Mouse (Mus musculus): ENCODE measurements at regions not wholly inside any gene's neighbourhood (a gene's known extent, or its start where the extent isn't known, plus 50 kb on each side); places are given as distances from the start of the nearest gene placed in this dataset.

DNA sequence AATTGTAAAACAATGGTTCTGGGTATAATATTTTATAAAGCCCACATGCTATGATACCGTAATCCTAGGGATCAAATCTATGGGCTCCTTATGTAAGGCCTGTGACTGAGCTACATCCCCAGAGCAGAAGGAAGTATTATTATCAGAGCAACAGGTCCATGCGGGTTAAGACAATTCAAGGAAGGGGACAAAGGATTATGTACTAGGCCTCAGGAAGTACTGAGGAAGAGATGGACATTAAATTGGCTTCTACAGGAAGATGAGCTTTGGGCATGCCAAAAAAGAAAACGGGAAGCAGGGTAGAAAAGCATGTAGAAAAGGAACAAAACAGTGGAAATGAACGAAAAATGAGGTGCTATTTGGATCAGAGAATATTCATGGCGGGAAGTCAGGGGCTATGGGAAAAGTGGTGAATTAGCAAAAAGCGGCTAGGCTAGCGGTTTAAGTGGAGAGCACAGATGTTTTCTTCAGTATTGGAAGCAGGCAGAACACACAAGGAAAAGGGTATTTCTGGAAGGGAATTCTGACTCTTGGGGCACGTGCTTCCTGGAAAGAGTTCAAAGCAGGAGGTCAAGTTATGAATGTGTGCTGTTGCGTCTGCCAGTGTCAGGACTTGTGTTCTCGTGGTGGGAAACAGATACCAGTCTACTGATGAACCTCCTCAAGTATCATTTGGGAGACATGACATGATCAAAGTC, 80.9 kb upstream of the Csl start:
- TF ChIP-seq JUND (conservative IDR thresholded peaks at IDR 0.05; ENCODE audit: low read depth, low read length), result no peak
- no peak for TF ChIP-seq ZKSCAN1 (IDR thresholded peaks at IDR 0.05; ENCODE audit: borderline replicate concordance, low read depth, low read length)
- no peak for TF ChIP-seq ZNF384 (IDR thresholded peaks at IDR 0.05; ENCODE audit: low read depth, low read length)
- no peak for TF ChIP-seq MYC (IDR thresholded peaks at IDR 0.05; ENCODE audit: low read depth, low read length)
- no peak for TF ChIP-seq KAT2A (IDR thresholded peaks at IDR 0.05; ENCODE audit: insufficient replicate concordance, low read length)
- no peak for TF ChIP-seq MAZ (IDR thresholded peaks at IDR 0.05; ENCODE audit: low read depth, low read length)
- no peak for TF ChIP-seq NELFE (IDR thresholded peaks at IDR 0.05; ENCODE audit: low read depth, low read length)
- no peak for TF ChIP-seq ELF1 (IDR thresholded peaks at IDR 0.05; ENCODE audit: low read depth, low read length)
- TF ChIP-seq E2F4 (IDR thresholded peaks at IDR 0.05; ENCODE audit: insufficient replicate concordance, low read depth, low read length), result no peak
- TF ChIP-seq ZC3H11A (IDR thresholded peaks at IDR 0.05; ENCODE audit: low read depth, low read length), result no peak
- TF ChIP-seq MAFK (IDR thresholded peaks at IDR 0.05; ENCODE audit: insufficient replicate concordance, low read length), result no peak
- no peak for TF ChIP-seq USF2 (conservative IDR thresholded peaks at IDR 0.05; ENCODE audit: low read depth, low read length)
- TF ChIP-seq JUN (IDR thresholded peaks at IDR 0.05; ENCODE audit: insufficient read depth, low read depth, low read length), result no peak
- no peak for TF ChIP-seq PAX5 (IDR thresholded peaks at IDR 0.05; ENCODE audit: low read length)
- no peak for TF ChIP-seq POLR2A (IDR thresholded peaks at IDR 0.05; ENCODE audit: low read depth, low read length)
- no peak for TF ChIP-seq NRF1 (IDR thresholded peaks at IDR 0.05; ENCODE audit: low read depth, low read length)
- no peak for TF ChIP-seq SMC3 (IDR thresholded peaks at IDR 0.05; ENCODE audit: low read depth, low read length)
- TF ChIP-seq IRF4 (IDR thresholded peaks at IDR 0.05; ENCODE audit: low read depth, low read length), result no peak
- no peak for TF ChIP-seq MAX (IDR thresholded peaks at IDR 0.05; ENCODE audit: low read length)
- TF ChIP-seq POLR2AphosphoS2 (IDR thresholded peaks at IDR 0.05; ENCODE audit: low read depth, low read length), result no peak
- H3K4me2 ChIP-seq (ENCODE audit: insufficient read depth, low read depth, poor library complexity, severe bottlenecking), result no peak overlapping the region
- DNase-seq (ENCODE audit: extremely low read depth), result no peak
- dilution Hi-C loops (cut with MboI; ENCODE audit: extremely low pct_ligation_motif_present, extremely low pct_unique_long_range_greater_than_20kb, low sequenced_read_pairs), result no loop called here
- H3K27ac ChIP-seq (ENCODE audit: insufficient read depth, low read depth), result no peak overlapping the region
- in situ Hi-C loops (cut with MboI; ENCODE audit: low pct_ligation_motif_present, low pct_unique_long_range_greater_than_20kb, low sequenced_read_pairs), result no loop called here
- H3K36me3 ChIP-seq (replicated peaks in 1 of 2; ENCODE audit: control insufficient read depth in 1 of 2, insufficient read depth in 1 of 2, low read length in 1 of 2), result no peaks in the 10 kb centered on the region
- H3K9ac ChIP-seq (ENCODE audit: insufficient read depth, low read depth), result no peak overlapping the region
- no peaks in the 10 kb centered on the region for H3K27me3 ChIP-seq (replicated peaks)
- no peaks in the 10 kb centered on the region for H3K4me1 ChIP-seq (ENCODE audit: control insufficient read depth in 1 of 2, insufficient read depth in 2 of 2)
- H3K4me3 ChIP-seq (replicated peaks in 1 of 3; ENCODE audit: low read depth in 2 of 3, low read length in 2 of 3, poor library complexity in 1 of 3), result no peak overlapping the region
- no peaks in the 10 kb centered on the region for H3K79me2 ChIP-seq (replicated peaks; ENCODE audit: control insufficient read depth, extremely low read depth, insufficient read depth, poor library complexity, severe bottlenecking)
- peaks cover 54% of the 10 kb centered on the region for H3K9me3 ChIP-seq (replicated peaks; ENCODE audit: low read length)

DNA sequence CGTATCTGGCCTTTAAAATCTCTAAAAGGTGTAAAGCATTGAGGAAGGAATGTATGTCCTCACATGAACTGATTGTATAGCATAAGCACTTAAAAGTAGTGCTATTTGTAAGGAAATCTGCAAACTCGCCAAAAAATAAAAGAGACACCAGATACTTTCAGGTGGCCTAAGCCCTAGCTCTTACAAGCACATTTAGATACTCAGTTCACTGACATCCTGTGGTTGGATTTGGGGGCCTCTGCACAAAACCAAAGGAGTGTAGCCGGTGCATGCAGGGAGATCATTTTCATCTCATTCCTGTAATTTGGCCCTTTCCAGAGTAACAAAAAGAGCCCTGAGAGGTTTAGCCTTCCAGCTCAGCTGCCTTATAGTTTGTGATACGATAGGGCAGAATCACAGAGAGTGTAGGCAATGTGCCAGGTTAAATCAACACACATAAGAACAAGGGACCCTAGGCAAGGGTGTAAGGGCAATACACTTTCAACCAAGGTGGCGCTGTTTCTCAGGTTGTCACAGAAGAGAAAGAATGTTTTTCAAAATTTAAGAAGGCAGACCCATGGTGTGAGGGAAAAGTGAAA, 77.5 kb upstream of the Csl start:
- Histone ChIP-seq H3K27ac (ENCODE audit: insufficient read depth, low read depth) (no peak overlapping the region), H3K4me2 (ENCODE audit: insufficient read depth, low read depth, poor library complexity, severe bottlenecking) (no peak overlapping the region), H3K4me1 (ENCODE audit: control insufficient read depth in 1 of 2, insufficient read depth in 2 of 2) (no peaks in the 10 kb centered on the region), H3K27me3 (replicated peaks) (no peaks in the 10 kb centered on the region), H3K9ac (ENCODE audit: insufficient read depth, low read depth) (no peak overlapping the region), H3K9me3 (replicated peaks; ENCODE audit: low read length) (peaks cover 56% of the 10 kb centered on the region), H3K79me2 (replicated peaks; ENCODE audit: control insufficient read depth, extremely low read depth, insufficient read depth, poor library complexity, severe bottlenecking) (no peaks in the 10 kb centered on the region), H3K4me3 (replicated peaks in 1 of 3; ENCODE audit: low read depth in 2 of 3, low read length in 2 of 3, poor library complexity in 1 of 3) (no peak overlapping the region), H3K36me3 (replicated peaks in 1 of 2; ENCODE audit: control insufficient read depth in 1 of 2, insufficient read depth in 1 of 2, low read length in 1 of 2) (no peaks in the 10 kb centered on the region)
- dilution Hi-C loops (cut with MboI; ENCODE audit: extremely low pct_ligation_motif_present, extremely low pct_unique_long_range_greater_than_20kb, low sequenced_read_pairs) (no loop called here), in situ Hi-C loops (cut with MboI; ENCODE audit: low pct_ligation_motif_present, low pct_unique_long_range_greater_than_20kb, low sequenced_read_pairs) (no loop called here)
- TF ChIP-seq USF1 (IDR thresholded peaks at IDR 0.05; ENCODE audit: low read depth, low read length), result no peak
- no peak for TF ChIP-seq CHD1 (IDR thresholded peaks at IDR 0.05; ENCODE audit: low read depth, low read length)
- no peak for TF ChIP-seq RAD21 (IDR thresholded peaks at IDR 0.05; ENCODE audit: low read depth, low read length)
- no peak for TF ChIP-seq UBTF (IDR thresholded peaks at IDR 0.05; ENCODE audit: low read depth, low read length)
- no peak for TF ChIP-seq MAZ (IDR thresholded peaks at IDR 0.05; ENCODE audit: low read depth, low read length)
- no peak for TF ChIP-seq ETS1 (conservative IDR thresholded peaks at IDR 0.05; ENCODE audit: low read depth, low read length)
- no peak for TF ChIP-seq HCFC1 (IDR thresholded peaks at IDR 0.05; ENCODE audit: low read depth, low read length)
- no peak for TF ChIP-seq JUN (IDR thresholded peaks at IDR 0.05; ENCODE audit: insufficient read depth, low read depth, low read length)
- no peak for TF ChIP-seq EP300 (IDR thresholded peaks at IDR 0.05; ENCODE audit: low read length)
- DNase-seq (ENCODE audit: extremely low read depth), result no peak

All from CH12.LX (cell line).